Mouse (Mus musculus) left cerebral cortex, postnatal 10 days (tissue): ENCODE measurements at regions not wholly inside any gene's neighbourhood (a gene's known extent, or its start where the extent isn't known, plus 50 kb on each side); places are given as distances from the start of the nearest gene placed in this dataset.
"Not testable (repeated sequence)": the region's sequence is repeated elsewhere in the genome, so short reads cannot be mapped to it uniquely, and the experiment has no call there.

Experiments used
- DNase-seq, 2 experiments: peaks; one replicate each; pipeline ENCODE4 v3.0.0; 2021 to 2022; ENCODE audit warnings: low spot score in 2 of 2, mixed read lengths in 1 of 2; ENCODE audit errors: extremely low spot score in 1 of 2
- intact Hi-C: fragments of 180-260 bp; cut with DNase I; formaldehyde crosslinking; loops from one replicate; pipeline ENCODE4 v1.15.1; 2025

- intact Hi-C loops, result no loop called here
- DNase-seq, result no peak
These were observed 74.2 kb downstream of the Dmrta1 start for GRCm38 (mm10) chr4:89753484-89753883.

DNA sequence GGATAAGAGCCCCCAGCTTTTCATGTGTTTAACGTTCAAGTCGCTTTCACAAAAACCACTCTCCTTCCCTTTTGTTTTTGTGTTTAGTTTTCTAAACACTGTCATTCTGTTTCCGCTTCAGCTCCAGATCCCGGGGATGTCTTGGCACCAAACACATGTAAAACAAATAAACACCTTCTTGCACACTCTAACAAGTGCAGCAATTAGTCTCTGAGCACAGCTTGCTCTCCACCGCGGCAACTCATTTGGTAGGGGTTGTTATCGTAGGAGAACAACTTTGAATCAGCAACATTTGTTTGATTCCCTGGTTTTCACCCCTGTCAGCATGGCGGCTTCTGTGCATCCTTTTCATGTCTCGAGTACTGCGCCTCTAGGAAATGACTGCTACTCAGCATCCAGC is 97.0 kb downstream of the Dmrta1 start:
- intact Hi-C loops, result no loop called here
- DNase-seq, result peak in 1 of 2 experiments; percentile 2

DNA sequence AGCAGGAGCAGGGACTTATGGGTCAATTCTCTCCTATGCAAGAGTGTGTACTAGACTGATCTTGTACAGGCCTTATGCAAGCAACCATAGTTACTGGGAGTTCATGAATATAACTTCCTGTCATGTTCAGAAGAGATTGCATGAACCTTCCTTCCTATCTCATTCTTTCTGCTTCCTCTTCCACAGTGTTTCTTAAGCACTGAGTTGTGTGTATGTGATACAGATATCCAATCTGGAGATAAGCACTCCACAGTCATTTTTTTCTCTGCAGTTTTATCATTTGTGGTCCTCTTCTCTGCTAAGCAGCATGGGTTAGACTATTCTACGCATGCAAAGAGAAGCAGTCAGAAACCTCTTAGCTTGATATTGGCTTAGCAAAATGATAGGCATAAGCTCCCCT is 102.3 kb downstream of the Dmrta1 start:
- no peak for DNase-seq
- intact Hi-C loops, result no loop called here

DNA sequence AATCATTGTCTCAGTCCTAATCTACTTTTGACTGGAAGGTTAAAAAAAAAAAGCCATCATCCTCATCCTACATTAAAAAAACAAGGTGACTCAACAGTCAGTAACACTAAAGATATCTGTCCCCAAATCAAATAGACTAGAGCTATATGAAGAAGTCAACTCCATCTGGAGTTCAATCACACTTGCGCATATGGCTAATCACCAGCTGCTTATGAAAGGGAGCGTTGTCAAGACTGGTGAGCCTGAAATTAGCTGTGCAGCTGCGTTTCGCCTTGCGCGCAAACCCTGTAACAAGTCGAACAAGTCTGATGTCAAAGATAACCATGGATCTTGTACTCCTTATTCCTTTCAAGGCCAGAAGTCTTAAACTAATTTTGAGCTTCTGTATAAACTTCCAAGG is 137.6 kb downstream of the Dmrta1 start:
- intact Hi-C loops, result no loop called here
- peak in 1 of 2 experiments; percentile 1 for DNase-seq

DNA sequence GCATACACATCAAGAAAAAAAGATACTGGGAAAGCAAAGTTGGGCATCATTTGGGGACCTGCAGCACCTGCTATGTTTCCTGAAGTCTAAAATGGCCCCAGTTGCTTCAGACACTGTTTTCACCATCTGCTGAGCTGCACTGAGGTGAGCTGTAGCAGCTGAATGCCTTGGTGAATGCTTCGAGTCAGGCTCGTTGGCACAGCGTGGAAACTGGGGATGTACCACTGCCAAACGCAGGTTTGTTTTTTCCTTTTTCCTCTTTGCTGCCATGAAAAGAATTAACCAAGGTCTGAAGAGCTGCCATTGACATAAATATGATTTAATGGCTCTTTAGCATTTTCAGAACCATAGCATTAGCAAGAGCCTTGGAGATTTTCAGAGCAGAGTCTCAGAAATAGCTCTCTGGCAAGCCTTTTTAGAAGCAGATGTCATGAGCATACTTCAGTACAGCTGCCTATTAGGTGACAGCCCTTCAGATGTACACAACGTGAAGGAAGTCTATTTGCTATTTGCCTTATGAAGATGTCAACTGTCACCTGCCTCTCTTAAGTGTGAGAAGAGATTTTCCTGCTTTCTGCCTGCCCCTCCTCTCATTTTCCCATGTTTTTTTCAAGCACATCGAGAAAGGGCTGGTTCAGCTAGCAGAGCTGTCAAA is 155.4 kb downstream of the Dmrta1 start:
- intact Hi-C loops, result no loop called here
- peak in 1 of 2 experiments; percentile 0 for DNase-seq

DNA sequence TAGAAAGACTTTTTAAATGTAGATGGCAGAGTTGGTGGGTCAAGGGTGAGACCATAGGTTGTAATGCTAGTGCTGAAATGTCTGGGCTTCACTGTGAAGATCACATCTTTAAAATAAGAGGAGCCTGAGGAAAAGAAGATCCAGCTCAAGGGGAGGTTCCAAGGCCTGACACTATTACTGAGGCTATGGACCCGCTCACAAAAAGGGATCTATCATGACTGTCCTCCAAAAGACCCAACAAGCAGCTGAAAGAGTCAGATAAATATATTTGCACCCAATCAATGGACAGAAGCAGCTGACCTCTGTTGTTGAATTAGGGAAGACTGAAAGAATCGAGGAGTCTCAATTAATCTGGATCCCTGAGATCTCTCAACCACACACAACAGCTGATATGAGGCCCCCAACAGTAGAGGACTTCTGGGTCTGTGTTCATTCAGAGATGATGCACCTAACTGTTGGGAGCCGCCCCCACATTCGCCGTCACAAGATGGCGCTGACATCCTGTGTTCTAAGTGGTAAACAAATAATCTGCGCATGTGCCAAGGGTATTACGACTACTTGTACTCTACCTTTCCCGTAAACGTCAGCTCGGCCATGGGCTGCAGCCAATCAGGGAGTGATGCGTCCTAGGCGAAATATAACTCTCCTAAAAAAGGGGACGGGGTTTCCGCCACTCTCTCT is 196.3 kb downstream of the Dmrta1 start:
- DNase-seq, intact Hi-C loops: not testable (repeated sequence)

GRCm38 (mm10) chr4:89876131-89876530 is 196.9 kb downstream of the Dmrta1 start:
- DNase-seq, intact Hi-C loops: not testable (repeated sequence)

DNA sequence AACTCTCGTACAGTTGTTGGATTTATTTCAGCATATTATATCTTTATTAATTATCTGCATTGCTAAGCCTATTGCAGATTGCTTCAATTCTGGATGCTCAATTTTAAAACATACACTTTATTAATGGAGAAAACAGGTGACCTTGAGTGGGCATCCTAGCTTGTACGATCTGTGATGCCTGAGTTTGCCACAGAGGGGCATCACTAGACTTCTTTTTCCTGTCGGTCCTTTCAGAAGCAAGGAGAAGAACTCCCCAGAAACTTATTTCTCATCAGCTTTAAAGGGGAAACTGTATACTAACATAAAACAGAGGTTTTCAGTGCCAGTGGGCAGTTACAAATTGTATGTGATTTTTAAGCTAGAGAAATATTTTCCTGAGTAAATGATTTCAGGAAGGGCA is 201.8 kb downstream of the Dmrta1 start:
- intact Hi-C loops, result no loop called here
- DNase-seq, result peak in 1 of 2 experiments; percentile 1

DNA sequence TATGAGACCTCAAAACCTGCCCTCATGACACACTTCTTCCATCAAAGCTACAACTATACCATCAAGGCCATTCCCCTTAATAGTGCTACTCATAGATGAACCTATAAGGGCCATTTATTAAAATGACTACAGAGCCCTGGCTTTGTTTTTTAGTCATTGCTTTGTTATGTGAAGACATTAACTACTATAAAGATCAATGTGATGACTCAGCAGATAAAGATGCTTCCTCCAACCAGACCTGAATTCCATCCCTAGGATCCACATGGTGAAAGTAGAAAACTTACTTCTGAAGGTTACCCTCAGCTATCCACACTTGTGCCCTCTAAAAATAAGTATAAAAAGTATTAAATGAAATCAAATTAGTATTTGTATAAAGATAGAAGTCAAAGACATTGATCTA is 230.4 kb downstream of the Dmrta1 start:
- DNase-seq, result no peak

GRCm38 (mm10) chr4:89937673-89938072 is 258.4 kb downstream of the Dmrta1 start:
- no peak for DNase-seq
- intact Hi-C loops, result no loop called here

More for the DNA sequence above, 230.4 kb downstream of the Dmrta1 start:
- intact Hi-C loops, result no loop called here

DNA sequence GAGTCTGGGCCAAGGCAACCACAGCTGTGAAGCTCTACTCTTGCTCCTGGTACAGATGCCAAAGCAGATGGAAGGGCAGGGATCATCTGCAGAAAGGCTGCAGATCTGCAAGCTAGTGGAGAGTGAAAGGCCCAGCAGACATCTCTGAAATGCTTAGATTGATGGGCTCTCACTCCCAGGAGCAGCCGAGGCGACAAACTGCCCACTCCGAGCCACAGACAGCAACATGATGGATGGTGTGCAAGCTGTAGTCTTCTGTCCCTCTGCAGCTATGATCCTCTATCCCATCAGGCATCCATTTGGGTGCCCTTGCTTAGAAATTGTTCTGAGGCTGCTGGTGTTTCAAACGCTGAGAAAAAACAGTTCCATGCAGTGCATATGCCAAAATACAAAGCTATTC is 262.1 kb downstream of the Dmrta1 start:
- DNase-seq, result no peak
- intact Hi-C loops, result no loop called here

DNA sequence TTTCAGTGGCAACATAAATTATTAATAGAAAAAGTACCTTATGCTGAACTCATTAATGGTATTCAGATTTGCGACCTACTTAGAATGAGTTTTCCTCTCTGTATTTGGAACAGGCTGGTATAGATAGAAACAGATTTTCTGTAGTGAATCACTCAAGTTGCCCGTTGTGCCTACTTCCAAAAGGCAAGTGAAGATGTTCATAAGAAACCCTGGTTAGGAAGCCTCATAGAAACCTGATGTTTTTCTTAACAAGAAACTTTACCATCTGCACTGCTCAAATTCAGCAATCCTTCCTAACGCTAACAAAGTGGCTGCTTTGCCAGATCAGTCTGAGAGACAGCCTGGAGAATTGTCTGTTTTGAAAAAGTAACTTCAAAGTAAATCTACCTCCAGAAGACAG is 242.5 kb upstream of the Zfp352 start:
- intact Hi-C loops, result no loop called here
- no peak for DNase-seq

DNA sequence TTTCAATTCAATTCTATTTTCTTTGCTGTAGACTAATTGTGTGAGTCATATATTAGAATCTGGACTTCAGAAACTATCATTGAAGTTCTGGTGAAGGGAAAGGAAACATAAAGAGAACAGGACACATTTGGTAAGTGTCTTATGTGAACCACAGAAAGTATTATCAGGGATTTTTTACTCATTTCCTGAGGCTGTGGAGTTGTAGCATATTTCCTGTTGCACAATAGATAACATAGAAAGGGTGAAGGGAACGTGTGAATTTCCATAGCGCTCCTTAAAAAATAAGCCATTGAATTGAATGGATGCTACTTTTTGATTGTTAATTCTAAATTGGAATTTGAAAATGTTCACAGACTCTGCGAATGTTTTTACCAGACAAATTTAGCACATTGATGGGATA is 215.2 kb upstream of the Zfp352 start:
- intact Hi-C loops, result no loop called here
- DNase-seq, result no peak

DNA sequence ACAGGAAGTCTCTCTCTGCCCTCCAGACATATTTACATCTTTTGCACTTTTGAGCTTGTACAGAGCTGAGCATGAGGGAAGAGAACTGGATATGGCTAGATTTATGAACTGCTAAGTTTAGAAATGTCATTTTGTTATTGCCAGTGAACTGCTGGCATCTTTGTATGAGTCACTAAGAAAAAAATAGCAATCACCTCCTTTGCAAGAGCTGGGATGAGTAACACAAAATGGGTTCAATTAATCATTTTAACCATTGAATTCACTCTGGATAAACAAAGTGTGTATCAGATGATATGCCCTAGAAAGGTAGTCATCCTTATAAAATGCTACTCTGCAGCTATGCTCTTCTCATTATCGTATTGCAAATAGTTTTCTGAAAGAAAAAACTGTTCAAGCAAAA is 214.7 kb upstream of the Zfp352 start:
- no peak for DNase-seq
- intact Hi-C loops, result no loop called here

DNA sequence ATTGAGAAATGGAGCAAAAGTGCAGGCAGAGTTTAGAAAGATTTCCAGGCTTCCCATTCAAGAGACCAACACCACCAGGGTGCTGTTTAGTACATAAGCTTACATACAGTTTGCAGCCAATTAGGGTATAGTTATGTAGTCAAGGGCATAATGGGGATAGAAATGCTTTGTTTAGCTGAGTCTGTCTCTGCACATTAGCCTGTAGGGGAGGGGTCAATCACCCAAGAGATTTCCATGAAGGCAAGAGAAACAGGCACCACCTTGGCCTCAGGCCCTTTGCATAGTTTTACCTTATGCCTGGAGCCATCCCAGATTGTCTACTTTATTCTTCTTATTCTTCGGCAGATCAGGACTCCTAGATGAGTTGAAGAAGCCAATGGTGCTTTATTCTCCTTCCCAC is 205.9 kb upstream of the Zfp352 start:
- DNase-seq, result no peak
- intact Hi-C loops, result no loop called here

DNA sequence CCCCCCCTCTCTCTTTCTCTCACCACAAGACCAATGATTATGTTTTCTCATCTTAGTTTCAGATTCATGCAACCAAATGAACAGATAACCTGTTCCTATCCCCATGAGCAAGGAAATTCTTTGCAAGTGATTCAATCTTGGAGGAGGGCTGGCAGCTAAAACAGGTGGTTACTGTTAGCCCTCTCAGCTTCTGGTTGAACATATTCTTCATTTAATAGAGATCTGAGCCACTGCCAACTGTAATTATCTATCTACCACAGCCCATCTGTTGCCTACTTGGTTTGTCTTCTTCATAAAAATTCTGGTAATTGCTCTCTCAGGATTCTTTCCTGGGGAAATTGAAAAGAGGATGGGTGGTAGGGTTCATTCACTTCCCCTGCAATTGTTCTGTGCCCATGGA is 204.4 kb upstream of the Zfp352 start:
- no peak for DNase-seq
- intact Hi-C loops, result no loop called here
